8 mouse cellular contexts compared by ENCODE assay signal in the genomic region with DNA sequence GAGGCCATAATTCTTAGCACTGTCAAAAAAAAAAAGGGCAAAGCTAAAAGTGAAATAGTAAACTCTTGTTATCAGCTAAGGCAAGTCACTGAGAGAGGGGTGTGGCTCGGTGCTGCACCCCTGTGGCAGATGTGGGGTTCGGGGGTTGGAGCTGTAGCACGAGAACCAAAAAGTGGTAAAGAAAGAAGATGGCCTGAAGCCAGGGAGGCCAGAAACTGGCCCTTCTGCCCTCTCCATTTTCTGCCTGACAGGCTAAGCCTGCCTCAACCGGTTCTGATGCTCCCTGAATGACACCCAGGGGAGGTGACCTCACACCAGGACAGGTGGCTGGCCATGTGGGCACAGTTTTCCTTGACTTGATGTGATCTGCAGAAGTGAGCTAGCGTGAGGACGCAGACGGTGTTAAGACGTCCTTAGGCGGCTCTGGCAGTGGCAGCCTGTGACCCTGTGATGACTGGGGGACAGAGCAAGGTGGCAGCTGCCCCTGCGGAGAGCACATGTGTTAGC. TPM values are rescaled to one million over a fixed set of nuclear protein-coding genes. Genes with fewer than 3 reads are reported as not detected.
DNase-seq lines count a peak whose midpoint lies in the region; ATAC-seq and TF ChIP-seq lines count a peak whose summit lies in the region.

No protein-coding gene starts in this region.

- TF ChIP-seq CTCF in CH12.LX (conservative IDR thresholded peaks at IDR 0.05 in 1 of 2, IDR thresholded peaks at IDR 0.05 in 1 of 2; ENCODE audit: low read depth in 2 of 2, low read length in 2 of 2), result peak in 1 of 2 experiments; percentile 40; a peak in 2 of 4 replicates

- H3K79me2 ChIP-seq in CH12.LX (replicated peaks; ENCODE audit: control insufficient read depth, extremely low read depth, insufficient read depth, poor library complexity, severe bottlenecking), result no peaks in the 10 kb centered on the region

- no peak overlapping the region for H3K9ac ChIP-seq in CH12.LX (ENCODE audit: insufficient read depth, low read depth)
- H3K9ac ChIP-seq in heart, embryonic 15.5 days, result no peak overlapping the region

- in situ Hi-C loops in CH12.LX (cut with MboI; ENCODE audit: low pct_ligation_motif_present, low pct_unique_long_range_greater_than_20kb, low sequenced_read_pairs), result no loop called here

- TF ChIP-seq RAD21 in CH12.LX (IDR thresholded peaks at IDR 0.05; ENCODE audit: low read depth, low read length), result no peak; the same call in 1 of the 2 replicates

- no peak for TF ChIP-seq POLR2A in CH12.LX (IDR thresholded peaks at IDR 0.05; ENCODE audit: low read depth, low read length)

- ATAC-seq in cerebellum, adult (ENCODE audit: insufficient number of reproducible peaks, low FRiP score, low TSS enrichment), result no peak
- no peak for ATAC-seq in heart, embryonic 15.5 days (replicated peaks; ENCODE audit: insufficient number of reproducible peaks, insufficient read depth, low FRiP score, low read depth)

- H3K4me1 ChIP-seq in CH12.LX (ENCODE audit: control insufficient read depth in 1 of 2, insufficient read depth in 2 of 2), result peaks cover 28 to 43% of the 10 kb centered on the region in 2 experiments
- H3K4me1 ChIP-seq in heart, embryonic 15.5 days (replicated peaks), result peaks cover 41% of the 10 kb centered on the region

- H3K36me3 ChIP-seq in CH12.LX (replicated peaks in 1 of 2; ENCODE audit: control insufficient read depth in 1 of 2, insufficient read depth in 1 of 2, low read length in 1 of 2), result peaks cover 0 to 13% of the 10 kb centered on the region in 2 experiments
- H3K36me3 ChIP-seq in heart, embryonic 15.5 days, result peaks cover 3% of the 10 kb centered on the region; the same call in 1 of the 2 replicates

- H3K27me3 ChIP-seq in CH12.LX (replicated peaks), result no peaks in the 10 kb centered on the region
- no peaks in the 10 kb centered on the region for H3K27me3 ChIP-seq in heart, embryonic 15.5 days

- WGBS in heart, embryonic 15.5 days, result 47% methylated on average over 10 of the region's 10 CpGs

- H3K9me3 ChIP-seq in CH12.LX (replicated peaks; ENCODE audit: low read length), result peaks cover 6% of the 10 kb centered on the region
- H3K9me3 ChIP-seq in heart, embryonic 15.5 days (replicated peaks), result no peaks in the 10 kb centered on the region

- H3K27ac ChIP-seq in CH12.LX (ENCODE audit: insufficient read depth, low read depth), result no peak overlapping the region
- peak overlapping the region; percentile 69; the same call in 1 of the 2 replicates for H3K27ac ChIP-seq in heart, embryonic 15.5 days

- TF ChIP-seq EP300 in CH12.LX (IDR thresholded peaks at IDR 0.05; ENCODE audit: low read length), result no peak

- no peak overlapping the region; the same call in 1 of the 2 replicates for H3K4me2 ChIP-seq in CH12.LX (ENCODE audit: insufficient read depth, low read depth, poor library complexity, severe bottlenecking)
- no peak overlapping the region for H3K4me2 ChIP-seq in heart, embryonic 15.5 days

- dilution Hi-C loops in CH12.LX (cut with MboI; ENCODE audit: extremely low pct_ligation_motif_present, extremely low pct_unique_long_range_greater_than_20kb, low sequenced_read_pairs), result no loop called here

- DNase-seq in cerebellum, postnatal 10 days, result peak; percentile 63 to 66
- peak; percentile 48 for DNase-seq in CH12.LX (ENCODE audit: extremely low read depth)
- DNase-seq in kidney, postnatal 36 days, result peak; percentile 67 to 79
- DNase-seq in retina, embryonic 14.5 days (ENCODE audit: low spot score), result peak; percentile 37
- no peak for DNase-seq in frontal cortex, postnatal 25 days (ENCODE audit: low spot score in 2 of 2)
- DNase-seq in lung, postnatal 25 days (ENCODE audit: low spot score), result no peak

- no peak overlapping the region for H3K4me3 ChIP-seq in CH12.LX (replicated peaks in 1 of 3; ENCODE audit: low read depth in 2 of 3, low read length in 2 of 3, poor library complexity in 1 of 3)
- no peak overlapping the region for H3K4me3 ChIP-seq in heart, embryonic 15.5 days

TF ChIP-seq in CH12.LX, 34 proteins besides CTCF, POLR2A, EP300 and RAD21:
- TF ChIP-seq ELF1 (IDR thresholded peaks at IDR 0.05; ENCODE audit: low read depth, low read length) (no peak), HCFC1 (IDR thresholded peaks at IDR 0.05; ENCODE audit: low read depth, low read length) (no peak), RCOR1 (conservative IDR thresholded peaks at IDR 0.05; ENCODE audit: low read depth, low read length) (no peak), PAX5 (IDR thresholded peaks at IDR 0.05; ENCODE audit: low read length) (no peak), JUND (conservative IDR thresholded peaks at IDR 0.05; ENCODE audit: low read depth, low read length) (no peak), SIN3A (IDR thresholded peaks at IDR 0.05; ENCODE audit: low read length) (no peak), MAX (IDR thresholded peaks at IDR 0.05; ENCODE audit: low read length) (peak; percentile 34; the same call in 1 of the 2 replicates), POLR2AphosphoS2 (IDR thresholded peaks at IDR 0.05; ENCODE audit: low read depth, low read length) (no peak), ZMIZ1 (IDR thresholded peaks at IDR 0.05; ENCODE audit: low read depth, low read length) (no peak), ETS1 (conservative IDR thresholded peaks at IDR 0.05; ENCODE audit: low read depth, low read length) (peak; percentile 32; the same call in 1 of the 2 replicates), MEF2A (IDR thresholded peaks at IDR 0.05; ENCODE audit: borderline replicate concordance, low read depth, low read length) (no peak), CHD1 (IDR thresholded peaks at IDR 0.05; ENCODE audit: low read depth, low read length) (no peak), ZC3H11A (IDR thresholded peaks at IDR 0.05; ENCODE audit: low read depth, low read length) (no peak), MXI1 (IDR thresholded peaks at IDR 0.05; ENCODE audit: low read depth, low read length) (peak; percentile 29; the same call in 1 of the 2 replicates), GABPA (IDR thresholded peaks at IDR 0.05; ENCODE audit: insufficient replicate concordance, low read depth, low read length) (no peak), IRF4 (IDR thresholded peaks at IDR 0.05; ENCODE audit: low read depth, low read length) (0 out of 2 replicates have a peak, but pooled peaks have one; percentile 15), MYC (IDR thresholded peaks at IDR 0.05; ENCODE audit: low read depth, low read length) (no peak), TBP (conservative IDR thresholded peaks at IDR 0.05; ENCODE audit: low read depth, low read length) (no peak), SMC3 (IDR thresholded peaks at IDR 0.05; ENCODE audit: low read depth, low read length) (no peak; the same call in 1 of the 2 replicates), MAFK (IDR thresholded peaks at IDR 0.05; ENCODE audit: insufficient replicate concordance, low read length) (no peak), MAZ (IDR thresholded peaks at IDR 0.05; ENCODE audit: low read depth, low read length) (no peak), BHLHE40 (IDR thresholded peaks at IDR 0.05; ENCODE audit: low read depth, low read length) (peak; percentile 38; the same call in 1 of the 2 replicates), TCF12 (IDR thresholded peaks at IDR 0.05; ENCODE audit: low read depth, low read length) (0 out of 2 replicates have a peak, but pooled peaks have one; percentile 31), NELFE (IDR thresholded peaks at IDR 0.05; ENCODE audit: low read depth, low read length) (no peak), UBTF (IDR thresholded peaks at IDR 0.05; ENCODE audit: low read depth, low read length) (no peak), USF2 (conservative IDR thresholded peaks at IDR 0.05; ENCODE audit: low read depth, low read length) (no peak), NRF1 (IDR thresholded peaks at IDR 0.05; ENCODE audit: low read depth, low read length) (no peak), ZKSCAN1 (IDR thresholded peaks at IDR 0.05; ENCODE audit: borderline replicate concordance, low read depth, low read length) (no peak), E2F4 (IDR thresholded peaks at IDR 0.05; ENCODE audit: insufficient replicate concordance, low read depth, low read length) (no peak), KAT2A (IDR thresholded peaks at IDR 0.05; ENCODE audit: insufficient replicate concordance, low read length) (no peak), JUN (IDR thresholded peaks at IDR 0.05; ENCODE audit: insufficient read depth, low read depth, low read length) (no peak), USF1 (IDR thresholded peaks at IDR 0.05; ENCODE audit: low read depth, low read length) (no peak), ZNF384 (IDR thresholded peaks at IDR 0.05; ENCODE audit: low read depth, low read length) (peak; percentile 41; the same call in 1 of the 2 replicates), CHD2 (IDR thresholded peaks at IDR 0.05; ENCODE audit: low read length) (no peak)

RNA-seq across cellular contexts. Expression of a gene that starts 10.5 kb away (rescaled TPM):
- total RNA-seq in CH12.LX (2012; rRNA removed) (1.9 and 2.2 TPM in 2 replicates), CH12.LX (2014; rRNA removed) (0.90 and 1.0 TPM in 2 replicates)
- 4.2 and 5.4 TPM in 2 replicates for polyA plus RNA-seq in CH12.LX (2012; ENCODE audit: insufficient read length, low read depth)
- 12.4 and 16.8 TPM in 2 replicates for polyA plus RNA-seq in heart, embryonic 15.5 days (2015; fragmentation: Nextera tagmentation; extraction: Ambion mirVana)

RNA-seq across cellular contexts. Expression of a gene that starts 10.8 kb away (rescaled TPM):
- total RNA-seq in CH12.LX (2012; rRNA removed) (0.25 and 0.59 TPM in 2 replicates), CH12.LX (2014; rRNA removed) (not detected in 2 replicates)
- polyA plus RNA-seq in CH12.LX (2012; ENCODE audit: insufficient read length, low read depth), result 0.35 and 0.77 TPM in 2 replicates
- polyA plus RNA-seq in heart, embryonic 15.5 days (2015; fragmentation: Nextera tagmentation; extraction: Ambion mirVana), result 0.19 and 0.46 TPM in 2 replicates

RNA-seq across cellular contexts. Expression of a gene that starts 34.4 kb away (rescaled TPM):
- total RNA-seq in CH12.LX (2012; rRNA removed) (6.3 and 7.3 TPM in 2 replicates), CH12.LX (2014; rRNA removed) (6.2 and 7.3 TPM in 2 replicates)
- polyA plus RNA-seq in CH12.LX (2012; ENCODE audit: insufficient read length, low read depth), result 10.2 and 10.8 TPM in 2 replicates
- 11.0 and 12.7 TPM in 2 replicates for polyA plus RNA-seq in heart, embryonic 15.5 days (2015; fragmentation: Nextera tagmentation; extraction: Ambion mirVana)

RNA-seq across cellular contexts. Expression of a gene that starts 34.6 kb away (rescaled TPM):
- total RNA-seq in CH12.LX (2012; rRNA removed) (83.6 and 93.6 TPM in 2 replicates), CH12.LX (2014; rRNA removed) (56.6 and 63.7 TPM in 2 replicates)
- 91.8 and 96.8 TPM in 2 replicates for polyA plus RNA-seq in CH12.LX (2012; ENCODE audit: insufficient read length, low read depth)
- polyA plus RNA-seq in heart, embryonic 15.5 days (2015; fragmentation: Nextera tagmentation; extraction: Ambion mirVana), result 23.4 and 32.9 TPM in 2 replicates

RNA-seq across cellular contexts. Expression of a gene that starts 56.0 kb away (rescaled TPM):
- total RNA-seq in CH12.LX (2012; rRNA removed), result not detected in 2 replicates
- not detected in 2 replicates for total RNA-seq in CH12.LX (2014; rRNA removed)
- 0.26 TPM in 1 of 2 replicates, not detected in the other for polyA plus RNA-seq in CH12.LX (2012; ENCODE audit: insufficient read length, low read depth)
- 0.15 TPM in 1 of 2 replicates, not detected in the other for polyA plus RNA-seq in heart, embryonic 15.5 days (2015; fragmentation: Nextera tagmentation; extraction: Ambion mirVana)

Comparison
In these comparisons a context has a peak if more than half of its experiments do, and no peak if none do; other contexts are left out.
1. DNase-seq: peak in cerebellum, postnatal 10 days (2 of 2), CH12.LX (single experiment), kidney, postnatal 36 days (2 of 2) and retina, embryonic 14.5 days (single experiment); none in frontal cortex, postnatal 25 days (0 of 2) and lung, postnatal 25 days (single experiment).